Mouse (Mus musculus): ENCODE results near the gene Xlr. TPM values are rescaled to one million over a fixed set of nuclear protein-coding genes. Genes with fewer than 3 reads are reported as not detected.

Gene Xlr
- 0.11 and 0.35 TPM in 2 replicates for polyA plus RNA-seq (2012)

DNA sequence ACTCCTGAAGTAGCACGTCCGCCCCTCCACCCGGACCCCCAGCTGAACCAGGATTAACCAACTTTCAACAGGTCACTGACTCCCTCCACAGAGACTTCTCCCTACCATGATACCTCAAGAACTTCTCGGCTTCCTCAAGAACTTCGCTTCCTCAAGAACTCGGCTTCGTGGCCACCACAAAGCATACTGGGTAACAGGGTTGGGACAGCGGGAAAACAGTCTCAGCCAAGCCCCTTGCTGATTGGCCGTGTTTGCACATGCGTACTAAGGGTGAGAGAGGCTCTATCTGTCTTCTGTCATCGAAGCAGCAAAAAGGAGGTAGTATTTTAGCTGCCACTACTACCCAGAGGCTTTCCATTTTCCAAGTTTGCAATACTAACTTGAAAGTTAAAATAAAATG lies at the start of gene Xlr:
Gene Xlr (minus strand): TSS at position 188 of the 400 bp plus-strand sequence.

DNA sequence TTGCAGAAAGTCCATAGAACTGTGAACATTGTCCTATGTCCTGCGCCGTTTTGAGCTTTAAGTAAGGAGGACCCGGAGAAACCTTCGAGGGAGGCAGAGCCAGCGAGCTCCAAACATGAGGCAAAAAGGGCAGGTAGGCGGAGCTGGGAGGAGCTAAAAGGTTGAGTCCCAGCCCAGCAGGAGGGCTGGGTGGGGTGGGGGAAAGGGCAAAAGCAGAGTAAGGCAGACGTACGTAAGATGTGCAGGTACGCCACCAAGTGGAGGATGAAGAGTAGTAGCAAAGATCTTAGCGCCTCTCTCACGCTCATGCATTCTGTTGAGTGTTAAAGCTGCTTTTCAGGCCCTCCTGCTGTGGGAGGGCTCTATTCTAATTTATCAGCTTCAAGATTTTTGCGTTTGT lies 21.2 kb downstream of the Xlr start, which contains the start of gene Zfp36l3:
Gene Zfp36l3 (minus strand): TSS at position 119 of the 400 bp plus-strand sequence.

DNA sequence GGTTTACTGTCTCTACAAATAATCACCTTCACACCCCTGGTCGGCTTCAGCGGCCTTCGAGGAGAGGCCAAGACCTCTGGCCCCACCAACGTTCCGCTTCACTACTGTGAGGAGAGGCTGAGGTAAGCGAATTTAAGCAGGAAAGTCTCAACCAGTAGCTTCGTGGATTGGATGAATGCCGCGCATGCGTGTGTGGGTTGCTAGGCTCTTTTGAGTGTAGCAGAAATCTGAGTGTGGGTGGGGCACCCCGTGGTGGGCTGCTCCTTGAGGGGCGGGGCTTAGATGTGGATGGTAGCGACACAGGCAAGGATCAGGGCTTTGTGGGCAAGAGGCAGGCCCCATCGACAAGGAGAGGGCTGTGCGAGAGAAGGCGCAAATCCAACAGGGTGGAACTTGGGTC lies 39.8 kb downstream of the Xlr start, which contains the start of gene 1700013H16Rik:
Gene 1700013H16Rik (minus strand): TSS at position 96 of the 400 bp plus-strand sequence.

Other genes with a start within 250 kb of the Xlr start
- gene Rtl8c, start 189.7 kb downstream of the Xlr start, polyA plus RNA-seq (2012): 0.68 and 0.74 TPM in 2 replicates
- gene Gm14597, start 188.7 kb downstream of the Xlr start, polyA plus RNA-seq (2012): not detected in 2 replicates
- gene Rtl8a, start 154.0 kb downstream of the Xlr start, polyA plus RNA-seq (2012): 23.3 and 33.9 TPM in 2 replicates
- gene Rtl8b, start 127.3 kb downstream of the Xlr start, polyA plus RNA-seq (2012): 52.1 and 54.0 TPM in 2 replicates
- not detected in 2 replicates for gene 4930502E18Rik, start 72.9 kb downstream of the Xlr start, polyA plus RNA-seq (2012)
- not detected in 2 replicates for gene 1700013H16Rik, start 39.9 kb downstream of the Xlr start, polyA plus RNA-seq (2012)
- not detected in 2 replicates for gene Zfp36l3, start 21.3 kb downstream of the Xlr start, polyA plus RNA-seq (2012)